Mouse (Mus musculus) erythroblast, embryonic 14.5 days (primary cell): Measurements from ENCODE around the gene Fer1l4.

Experiments used
- GATA1 ChIP-seq: IDR thresholded peaks from 2 replicates; pipeline ENCODE4 v1.6.1; 2012; ENCODE audit warnings: low read length, inconsistent platforms, mixed read lengths
- TAL1 ChIP-seq: IDR thresholded peaks from 3 replicates; pipeline ENCODE4 v1.6.1; 2012; ENCODE audit warnings: low read length, inconsistent platforms, mixed read lengths

DNA sequence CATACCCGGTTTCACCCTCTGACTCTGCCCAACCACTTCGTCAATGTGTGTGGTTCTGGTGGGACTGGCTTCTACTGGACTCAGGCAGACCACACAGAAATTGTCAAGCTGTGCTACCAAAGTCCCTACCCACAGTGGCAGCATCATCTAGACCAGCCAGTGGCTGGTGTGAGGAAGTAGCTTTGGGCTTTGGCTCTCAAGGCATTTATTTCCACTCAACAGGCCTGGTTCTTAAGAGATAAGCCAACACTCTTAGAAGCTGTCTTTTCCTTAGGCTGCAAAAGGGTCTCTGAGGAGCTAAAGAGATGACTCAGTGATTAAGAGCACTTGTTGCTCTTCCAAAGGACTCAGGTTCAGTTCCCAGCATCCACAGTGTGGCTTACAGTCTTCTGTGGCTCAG lies 31.0 kb downstream of the Fer1l4 start:
- TF ChIP-seq TAL1 (no peak), GATA1 (no peak)
